ENCODE assay signal across 20 mouse cellular contexts in genomic region chr3:96416056-96416455, GRCm38 (mm10). TPM values are rescaled to one million over a fixed set of nuclear protein-coding genes. Genes with fewer than 3 reads are reported as not detected.
"Had no signal": no experiment of that assay in that cellular context is flagged by ENCODE, and none has a peak within 500 bp of the region (broad histone marks: within the 10 kb centered on the region; RNA-seq: fewer than 3 reads in every experiment).

No protein-coding gene starts in this region.

- H3K4me1 ChIP-seq: stomach, embryonic 15.5 days had no signal

- H3K36me3 ChIP-seq: neural tube, embryonic 15.5 days; stomach, embryonic 15.5 days had no signal

- DNase-seq: retina, postnatal 1 day; right cerebral cortex, adult 18-20 months; right cerebral cortex, postnatal 14 days; right cerebral cortex, postnatal 25 days; right cerebral cortex, postnatal 4 days; spleen, adult 18-20 months; thymus, adult 18-20 months; thymus, adult 2 months; thymus, postnatal 14 days; thymus, postnatal 25 days; thymus, postnatal 36 days; thymus, postnatal 4 days had no signal

- H3K4me2 ChIP-seq: neural tube, embryonic 15.5 days; stomach, embryonic 15.5 days had no signal

- H3K27ac ChIP-seq: neural tube, embryonic 15.5 days; stomach, embryonic 15.5 days; stomach, postnatal 0 days had no signal

- H3K27me3 ChIP-seq: stomach, embryonic 15.5 days had no signal

- H3K9ac ChIP-seq: neural tube, embryonic 15.5 days; stomach, embryonic 15.5 days had no signal

- H3K4me3 ChIP-seq: neural tube, embryonic 15.5 days; stomach, embryonic 15.5 days had no signal

- H3K9me3 ChIP-seq: neural tube, embryonic 15.5 days; stomach, embryonic 15.5 days had no signal

RNA-seq across cellular contexts. Expression of gene BC107364, which starts 36.0 kb away (rescaled TPM):
- total RNA-seq: neutrophil, adult 5-6 weeks had no signal
- polyA plus RNA-seq: neural tube, embryonic 14.5 days; neural tube, embryonic 15.5 days; small intestine, adult 2 months; spleen, adult 2 months; stomach, embryonic 14.5 days had no signal
